Mouse (Mus musculus) CH12.LX (cell line): ENCODE results near the gene Ddx20. TPM values are rescaled to one million over a fixed set of nuclear protein-coding genes. Genes with fewer than 3 reads are reported as not detected.

Source experiments
- DNase-seq: peaks from one replicate; pipeline ENCODE4 v3.0.0-alpha.2; 2013; ENCODE audit errors: extremely low read depth
- H3K27ac ChIP-seq: 2 replicates; pipeline ENCODE4 v1.5.1; 2012; ENCODE audit warnings: low read depth, mild to moderate bottlenecking, control low read depth, moderate library complexity; ENCODE audit not compliant: insufficient read depth
- H3K27me3 ChIP-seq: replicated peaks from 2 replicates; pipeline ENCODE3; 2012; ENCODE audit warnings: inconsistent platforms
- H3K36me3 ChIP-seq, 2 experiments: replicated peaks in 1 of 2; 2 replicates each; pipeline versions ENCODE3 to v1.6.1; 2012; ENCODE audit warnings: inconsistent platforms in 1 of 2, low read length in 1 of 2, mild to moderate bottlenecking in 1 of 2, mixed read lengths in 1 of 2, moderate library complexity in 1 of 2; ENCODE audit not compliant: control insufficient read depth in 1 of 2, insufficient read depth in 1 of 2
- H3K4me1 ChIP-seq, 2 experiments: 2 replicates each; pipeline ENCODE4 v1.6.1; 2012; ENCODE audit warnings: inconsistent platforms in 1 of 2, moderate library complexity in 1 of 2; ENCODE audit not compliant: insufficient read depth in 2 of 2, control insufficient read depth in 1 of 2
- H3K4me2 ChIP-seq: 2 replicates; pipeline ENCODE4 v1.6.1; 2012; ENCODE audit warnings: low read depth, mild to moderate bottlenecking, control low read depth; ENCODE audit not compliant: poor library complexity, insufficient read depth, severe bottlenecking
- H3K4me3 ChIP-seq, 3 experiments: fragments of 150-350 bp in 1 of 3; sonication (generic) in 1 of 3; replicated peaks in 1 of 3; 2 replicates each; pipeline versions ENCODE3 to v1.5.1; 2011 to 2012; ENCODE audit warnings: low read depth in 2 of 3, low read length in 2 of 3, mild to moderate bottlenecking in 2 of 3, moderate library complexity in 2 of 3, control low read depth in 1 of 3, improper control_type of control experiment in 1 of 3, inconsistent platforms in 1 of 3, mixed read lengths in 1 of 3; ENCODE audit not compliant: poor library complexity in 1 of 3
- H3K79me2 ChIP-seq: replicated peaks from 2 replicates; pipeline ENCODE4 v1.6.1; 2012; ENCODE audit warnings: mild to moderate bottlenecking, moderate library complexity; ENCODE audit not compliant: control insufficient read depth, poor library complexity, insufficient read depth, severe bottlenecking; ENCODE audit errors: extremely low read depth
- H3K9ac ChIP-seq: 2 replicates; pipeline ENCODE4 v1.6.1; 2012; ENCODE audit warnings: low read depth, mild to moderate bottlenecking, control low read depth, moderate library complexity; ENCODE audit not compliant: insufficient read depth
- H3K9me3 ChIP-seq: replicated peaks from 2 replicates; pipeline ENCODE3; 2012; ENCODE audit warnings: low read length, inconsistent platforms, mixed read lengths
- CHD1 ChIP-seq: IDR thresholded peaks from 2 replicates; pipeline ENCODE4 v1.6.1; 2012; ENCODE audit warnings: low read depth, low read length, improper control_type of control experiment, inconsistent platforms
- ELF1 ChIP-seq: IDR thresholded peaks from 2 replicates; pipeline ENCODE4 v1.6.1; 2014; ENCODE audit warnings: low read depth, mild to moderate bottlenecking, inconsistent platforms, low read length, improper control_type of control experiment
- GABPA ChIP-seq: IDR thresholded peaks from 2 replicates; pipeline ENCODE4 v1.6.1; 2012; ENCODE audit warnings: low read depth, low read length, improper control_type of control experiment, inconsistent platforms; ENCODE audit not compliant: insufficient replicate concordance
- HCFC1 ChIP-seq: IDR thresholded peaks from 2 replicates; pipeline ENCODE4 v1.6.1; 2012; ENCODE audit warnings: low read depth, mild to moderate bottlenecking, inconsistent platforms, low read length, improper control_type of control experiment
- JUN ChIP-seq: IDR thresholded peaks from 2 replicates; pipeline ENCODE4 v1.6.1; 2011; ENCODE audit warnings: low read depth, mild to moderate bottlenecking, low read length, improper control_type of control experiment, moderate library complexity; ENCODE audit not compliant: insufficient read depth
- KAT2A ChIP-seq: IDR thresholded peaks from 2 replicates; pipeline ENCODE4 v1.6.1; 2012; ENCODE audit warnings: low read length, improper control_type of control experiment, inconsistent platforms; ENCODE audit not compliant: insufficient replicate concordance
- MAX ChIP-seq: IDR thresholded peaks from 2 replicates; pipeline ENCODE4 v1.6.1; 2011; ENCODE audit warnings: low read length, improper control_type of control experiment
- MYC ChIP-seq: IDR thresholded peaks from 2 replicates; pipeline ENCODE4 v1.6.1; 2011; ENCODE audit warnings: low read depth, mild to moderate bottlenecking, improper control_type of control experiment, low read length
- NELFE ChIP-seq: IDR thresholded peaks from 2 replicates; pipeline ENCODE4 v1.6.1; 2011; ENCODE audit warnings: low read depth, low read length, improper control_type of control experiment
- POLR2AphosphoS2 ChIP-seq: IDR thresholded peaks from 2 replicates; pipeline ENCODE4 v1.6.1; 2011; ENCODE audit warnings: low read depth, low read length, improper control_type of control experiment
- RCOR1 ChIP-seq: conservative IDR thresholded peaks from 2 replicates; pipeline ENCODE4 v1.6.1; 2012; ENCODE audit warnings: low read depth, mild to moderate bottlenecking, inconsistent platforms, low read length, improper control_type of control experiment
- SIN3A ChIP-seq: IDR thresholded peaks from 2 replicates; pipeline ENCODE4 v1.6.1; 2012; ENCODE audit warnings: low read length, improper control_type of control experiment, inconsistent platforms
- SMC3 ChIP-seq: IDR thresholded peaks from 2 replicates; pipeline ENCODE4 v1.6.1; 2011; ENCODE audit warnings: low read depth, low read length, improper control_type of control experiment
- TBP ChIP-seq: conservative IDR thresholded peaks from 2 replicates; pipeline ENCODE4 v1.6.1; 2011; ENCODE audit warnings: low read depth, low read length, improper control_type of control experiment
- USF1 ChIP-seq: IDR thresholded peaks from 2 replicates; pipeline ENCODE4 v1.6.1; 2014; ENCODE audit warnings: low read depth, mild to moderate bottlenecking, inconsistent platforms, low read length, improper control_type of control experiment
- ZKSCAN1 ChIP-seq: IDR thresholded peaks from 2 replicates; pipeline ENCODE4 v1.6.1; 2012; ENCODE audit warnings: low read depth, inconsistent platforms, low read length, improper control_type of control experiment, borderline replicate concordance
- ZMIZ1 ChIP-seq: IDR thresholded peaks from 2 replicates; pipeline ENCODE4 v1.6.1; 2012; ENCODE audit warnings: low read depth, mild to moderate bottlenecking, inconsistent platforms, low read length, improper control_type of control experiment
- ZNF384 ChIP-seq: IDR thresholded peaks from 2 replicates; pipeline ENCODE4 v1.6.1; 2012; ENCODE audit warnings: low read depth, low read length, improper control_type of control experiment, inconsistent platforms
- dilution Hi-C: fragments of 300-500 bp; cut with MboI; formaldehyde crosslinking; loops from 2 replicates; pipeline ENCODE4 v1.14.3; 2020; ENCODE audit warnings: low sequenced_read_pairs; ENCODE audit not compliant: extremely low pct_unique_long_range_greater_than_20kb, extremely low pct_ligation_motif_present
- in situ Hi-C: fragments of 300-500 bp; cut with MboI; formaldehyde crosslinking; loops from 3 replicates; pipeline ENCODE4 v1.14.3; 2019; ENCODE audit warnings: low sequenced_read_pairs, low pct_ligation_motif_present, low pct_unique_long_range_greater_than_20kb, mixed read lengths
- polyA plus RNA-seq: library from polyadenylated mRNA; unstranded; fragments of >175 nt; gene quantifications from 2 replicates; pipeline ENCODE4 v1.2.1, GENCODE M21; 2012; ENCODE audit warnings: low read depth; ENCODE audit not compliant: insufficient read length
- total RNA-seq, 2 experiments: library from RNA; depleted of rRNA; stranded (reverse); fragments of 300-350 nt in 1 of 2; fragments of >200 nt in 1 of 2; gene quantifications; 2 replicates each; pipeline ENCODE4 v1.2.3; 2012 to 2014

Gene Ddx20
- total and polyA plus RNA-seq, 3 experiments: 30.8 to 66.5 (median 50.4) TPM

GRCm38 (mm10) chr3:105687324-105688060 lies at the start of gene Ddx20 (continued):
- no peak for TF ChIP-seq USF1
- TF ChIP-seq, all 38 proteins: peak for 28

- Histone ChIP-seq H3K36me3 (peaks cover 28 to 77% of the 10 kb centered on the region in 2 experiments), H3K4me2 (no peak overlapping the region), H3K4me3 (no peak overlapping the region), H3K9me3 (no peaks in the 10 kb centered on the region), H3K9ac (no peak overlapping the region), H3K27me3 (no peaks in the 10 kb centered on the region), H3K27ac (no peak overlapping the region), H3K4me1 (no peaks in the 10 kb centered on the region), H3K79me2 (peaks cover 6% of the 10 kb centered on the region; the same call in 1 of the 2 replicates)
- in situ Hi-C loops: no loop called here
- TF ChIP-seq JUN: no peak
- no peak for TF ChIP-seq ZMIZ1
- no peak for TF ChIP-seq MYC
- TF ChIP-seq RCOR1: no peak
- TF ChIP-seq CHD1: no peak
- no peak for TF ChIP-seq HCFC1
- TF ChIP-seq KAT2A: no peak
- TF ChIP-seq SMC3: no peak
- no peak for TF ChIP-seq GABPA
- no peak for TF ChIP-seq ZNF384
- TF ChIP-seq POLR2AphosphoS2: no peak
- no peak for TF ChIP-seq ZKSCAN1
- TF ChIP-seq ELF1: no peak
- no peak for TF ChIP-seq TBP
- TF ChIP-seq NELFE: no peak
- TF ChIP-seq SIN3A: no peak
- TF ChIP-seq, all 38 proteins: peak for 0
- dilution Hi-C loops: no loop called here
- DNase-seq: no peak
Observed at GRCm38 (mm10) chr3:105737070-105737469, 49.7 kb upstream of the Ddx20 start.

DNA sequence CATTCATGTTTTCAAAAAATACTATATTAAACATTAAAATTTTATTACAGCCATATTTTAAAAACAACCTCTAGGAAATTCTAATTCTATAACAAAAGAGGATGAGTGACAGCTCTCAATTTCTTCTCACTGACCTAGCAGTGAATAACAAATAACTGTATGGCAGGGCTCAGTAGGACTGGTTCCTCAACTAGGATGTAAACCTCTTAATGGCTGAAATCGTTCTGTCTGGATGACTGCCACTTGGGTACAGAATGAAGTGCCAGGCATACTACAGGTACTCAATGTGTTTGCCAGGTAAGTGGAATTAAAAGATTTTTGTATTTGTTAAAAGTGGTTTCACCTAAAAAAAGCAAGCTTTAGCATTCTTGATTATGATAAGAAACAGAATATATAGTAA lies 48.8 kb upstream of the Ddx20 start:
- peaks cover 30 to 80% of the 10 kb centered on the region in 2 experiments for H3K36me3 ChIP-seq
- H3K4me1 ChIP-seq: no peaks in the 10 kb centered on the region
- dilution Hi-C loops: no loop called here

More for the DNA sequence above, 48.8 kb upstream of the Ddx20 start:
- H3K9ac ChIP-seq: no peak overlapping the region
- no peak for DNase-seq
- H3K4me2 ChIP-seq: no peak overlapping the region
- in situ Hi-C loops: no loop called here
- H3K9me3 ChIP-seq: no peaks in the 10 kb centered on the region
- no peak overlapping the region for H3K27ac ChIP-seq
- no peak overlapping the region for H3K4me3 ChIP-seq
- TF ChIP-seq MAX: no peak
- TF ChIP-seq, all 38 proteins: peak for 0
- H3K27me3 ChIP-seq: no peaks in the 10 kb centered on the region
- H3K79me2 ChIP-seq: peaks cover 4% of the 10 kb centered on the region; the same call in 1 of the 2 replicates
